Mouse (Mus musculus) intestine, embryonic 14.5 days (tissue): ENCODE data around the gene Mettl5. TPM values are rescaled to one million over a fixed set of nuclear protein-coding genes. Genes with fewer than 3 reads are reported as not detected.

Experiments
- ATAC-seq: fragments of 200-750 bp; cut with Nextera tagmentation; replicated peaks from 2 replicates; pipeline ENCODE4 v1.8.0; 2017; ENCODE audit warnings: low read depth, moderate number of reproducible peaks, moderate TSS enrichment, moderate library complexity; ENCODE audit not compliant: low FRiP score, low TSS enrichment
- DNase-seq: peaks from one replicate; pipeline ENCODE4 v3.0.0-alpha.2; 2018; ENCODE audit warnings: low spot score
- H3K27ac ChIP-seq: fragments of 300-500 bp; sonication (generic); 2 replicates; pipeline ENCODE4 v1.5.1; 2014; ENCODE audit warnings: low read depth, mild to moderate bottlenecking, control low read depth
- H3K27me3 ChIP-seq: fragments of 300-500 bp; sonication (generic); replicated peaks from 2 replicates; pipeline ENCODE4 v1.6.1; 2014; ENCODE audit warnings: low read length, control low read depth; ENCODE audit not compliant: control insufficient read depth, insufficient read depth
- H3K36me3 ChIP-seq: fragments of 300-500 bp; sonication (generic); 2 replicates; pipeline ENCODE4 v1.6.1; 2014; ENCODE audit warnings: low read length, control low read depth; ENCODE audit not compliant: control insufficient read depth, insufficient read depth
- H3K4me1 ChIP-seq: fragments of 300-500 bp; sonication (generic); replicated peaks from 2 replicates; pipeline ENCODE4 v1.6.1; 2014; ENCODE audit warnings: low read length, control low read depth, mixed read lengths; ENCODE audit not compliant: control insufficient read depth, insufficient read depth
- H3K4me2 ChIP-seq: fragments of 300-500 bp; sonication (generic); 2 replicates; pipeline ENCODE4 v1.6.1; 2014; ENCODE audit warnings: low read length
- H3K4me3 ChIP-seq: fragments of 300-500 bp; sonication (generic); 2 replicates; pipeline ENCODE4 v1.5.1; 2014; ENCODE audit warnings: low read depth, low read length, control low read depth, mixed read lengths
- H3K9ac ChIP-seq: fragments of 300-500 bp; sonication (generic); 2 replicates; pipeline ENCODE4 v1.6.1; 2014; ENCODE audit warnings: mild to moderate bottlenecking, low read length
- H3K9me3 ChIP-seq: fragments of 300-500 bp; sonication (generic); 2 replicates; pipeline ENCODE4 v1.6.1; 2016; ENCODE audit warnings: low read length, control low read depth; ENCODE audit not compliant: control insufficient read depth
- WGBS: fragments of 180-500 bp; shearing (Covaris S2); extraction: QIAGEN DNeasy Blood & Tissue Kit; methylation state at CpG from one replicate; pipeline ENCODE4 v1.1.7; 2014; 5-methylcytosine and 5-hydroxymethylcytosine counted together
- polyA plus RNA-seq: library from polyadenylated mRNA; unstranded; fragments of >200 nt; fragmentation: Nextera tagmentation; extraction: Ambion mirVana; gene quantifications from 2 replicates; pipeline ENCODE4 v1.2.1, GENCODE M21; 2014

The Mettl5 gene
- polyA plus RNA-seq, 1 experiment from 2014 or later: 42.7 TPM

DNA sequence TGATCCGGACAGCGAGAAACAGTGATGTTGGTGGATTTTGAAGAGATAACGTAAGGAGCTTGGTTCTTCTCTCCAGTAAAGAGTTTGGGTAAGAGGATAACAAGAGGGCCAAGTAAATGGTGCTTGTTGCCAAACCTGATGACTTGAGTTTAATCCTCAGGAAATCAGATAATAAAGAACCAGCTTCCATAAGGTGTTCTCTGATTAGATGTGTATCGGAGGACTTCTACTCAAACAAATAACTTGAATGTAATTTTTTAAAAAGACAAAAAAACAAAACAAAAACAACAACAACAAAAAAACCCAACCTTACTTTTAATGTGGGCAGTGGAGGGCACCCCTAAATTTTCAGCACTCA is 10.8 kb upstream of the Mettl5 start:
- H3K9ac ChIP-seq: no peak overlapping the region
- peaks cover 8% of the 10 kb centered on the region; the same call in 1 of the 2 replicates for H3K36me3 ChIP-seq
- H3K4me3 ChIP-seq: no peak overlapping the region
- H3K4me1 ChIP-seq: peaks cover 6% of the 10 kb centered on the region
- no peaks in the 10 kb centered on the region for H3K9me3 ChIP-seq
- 92% methylated on average over 4 of the region's 4 CpGs for WGBS
- H3K27me3 ChIP-seq: no peaks in the 10 kb centered on the region
- ATAC-seq: no peak
- H3K27ac ChIP-seq: no peak overlapping the region
- DNase-seq: no peak
- no peak overlapping the region for H3K4me2 ChIP-seq

DNA sequence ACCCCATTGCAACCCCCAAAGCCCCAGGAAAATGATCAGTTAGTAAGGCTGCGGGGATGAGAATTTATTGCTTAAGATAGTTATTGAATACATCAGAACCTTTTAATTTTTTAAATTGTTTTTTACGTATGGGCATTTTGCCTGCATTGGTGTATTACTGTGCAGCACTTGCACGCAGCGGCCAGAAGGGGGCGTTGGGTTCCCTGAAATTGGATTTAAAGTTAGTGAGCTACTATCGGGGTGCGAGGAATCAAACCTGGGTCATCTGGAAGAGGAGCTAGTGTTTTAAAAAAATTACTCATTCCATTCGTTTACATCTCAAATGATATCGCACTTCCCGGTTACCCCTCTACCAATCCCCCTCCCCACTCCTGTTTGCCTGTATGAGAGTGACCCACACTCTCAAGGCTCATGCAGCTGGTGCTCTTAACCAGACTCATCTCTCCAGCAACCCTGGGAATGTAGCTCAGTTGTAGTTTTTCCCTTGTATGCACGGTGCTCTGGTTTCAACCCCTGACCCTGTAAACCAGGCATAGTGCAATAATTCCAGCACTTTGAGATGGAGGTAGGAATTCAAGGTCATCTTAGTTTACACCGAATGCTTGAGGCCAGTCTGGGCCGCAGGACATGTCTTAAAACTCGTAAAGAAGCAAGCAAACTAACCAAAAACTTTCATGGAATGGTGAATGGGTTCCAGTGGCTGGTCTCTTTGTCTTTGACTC is 10.2 kb upstream of the Mettl5 start:
- H3K4me1 ChIP-seq: peaks cover 6% of the 10 kb centered on the region
- no peak for ATAC-seq
- no peaks in the 10 kb centered on the region for H3K27me3 ChIP-seq
- H3K4me2 ChIP-seq: no peak overlapping the region
- no peak overlapping the region for H3K27ac ChIP-seq
- H3K9me3 ChIP-seq: no peaks in the 10 kb centered on the region
- no peak for DNase-seq
- H3K9ac ChIP-seq: no peak overlapping the region
- no peak overlapping the region for H3K4me3 ChIP-seq
- WGBS: 61% methylated on average over 14 of the region's 14 CpGs
- H3K36me3 ChIP-seq: peaks cover 2% of the 10 kb centered on the region; the same call in 1 of the 2 replicates

DNA sequence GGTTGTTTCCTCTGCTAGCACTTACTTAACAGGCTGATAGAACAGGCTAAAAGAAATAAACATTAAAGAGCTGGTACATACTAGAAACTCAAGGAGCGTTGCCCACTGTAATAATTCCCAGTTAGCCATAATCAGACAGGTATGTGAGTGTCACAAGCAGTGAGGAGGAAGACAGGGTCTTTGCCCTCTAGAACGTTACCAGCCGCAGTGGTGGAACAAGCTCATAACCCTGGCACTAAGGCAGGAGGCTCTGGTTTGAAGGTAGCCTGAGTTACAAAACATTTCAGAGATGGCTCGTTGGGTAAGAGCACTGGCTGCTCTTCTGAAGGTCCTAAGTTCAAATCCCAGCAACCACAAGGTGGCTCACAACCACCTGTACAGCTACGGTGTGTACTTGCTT is 8.5 kb upstream of the Mettl5 start:
- Histone ChIP-seq H3K9me3 (no peaks in the 10 kb centered on the region), H3K36me3 (no peaks in the 10 kb centered on the region), H3K4me1 (peaks cover 5% of the 10 kb centered on the region), H3K27me3 (no peaks in the 10 kb centered on the region), H3K27ac (no peak overlapping the region), H3K4me2 (no peak overlapping the region), H3K9ac (no peak overlapping the region), H3K4me3 (no peak overlapping the region)
- WGBS: 84% methylated on average over 5 of the region's 5 CpGs
- ATAC-seq (no peak), DNase-seq (no peak)

DNA sequence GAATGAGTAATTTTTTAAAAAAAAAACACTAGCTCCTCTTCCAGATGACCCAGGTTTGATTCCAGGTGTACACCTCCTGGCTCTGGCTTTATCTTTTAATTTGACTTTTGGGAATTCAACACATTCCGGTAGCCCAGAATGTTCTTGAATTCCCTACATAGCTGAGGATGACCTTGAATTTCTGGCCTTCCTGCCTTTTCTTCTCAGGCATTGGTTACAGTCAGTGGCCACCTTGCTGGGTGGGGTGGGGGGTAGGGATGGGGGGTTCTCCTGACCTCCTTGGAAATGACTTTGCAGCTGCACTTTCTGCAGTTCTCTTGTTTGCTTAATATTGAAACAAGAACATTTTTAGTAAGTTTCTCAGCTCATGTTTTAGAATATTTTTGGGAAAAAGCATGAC is 7.7 kb upstream of the Mettl5 start:
- 78% methylated on average over 1 of the region's 1 CpGs for WGBS
- DNase-seq (no peak), ATAC-seq (no peak)
- no peak overlapping the region for H3K27ac ChIP-seq
- H3K4me2 ChIP-seq: no peak overlapping the region
- H3K9ac ChIP-seq: no peak overlapping the region
- H3K36me3 ChIP-seq: no peaks in the 10 kb centered on the region
- no peaks in the 10 kb centered on the region for H3K9me3 ChIP-seq
- H3K4me1 ChIP-seq: no peaks in the 10 kb centered on the region
- no peaks in the 10 kb centered on the region for H3K27me3 ChIP-seq
- no peak overlapping the region for H3K4me3 ChIP-seq

DNA sequence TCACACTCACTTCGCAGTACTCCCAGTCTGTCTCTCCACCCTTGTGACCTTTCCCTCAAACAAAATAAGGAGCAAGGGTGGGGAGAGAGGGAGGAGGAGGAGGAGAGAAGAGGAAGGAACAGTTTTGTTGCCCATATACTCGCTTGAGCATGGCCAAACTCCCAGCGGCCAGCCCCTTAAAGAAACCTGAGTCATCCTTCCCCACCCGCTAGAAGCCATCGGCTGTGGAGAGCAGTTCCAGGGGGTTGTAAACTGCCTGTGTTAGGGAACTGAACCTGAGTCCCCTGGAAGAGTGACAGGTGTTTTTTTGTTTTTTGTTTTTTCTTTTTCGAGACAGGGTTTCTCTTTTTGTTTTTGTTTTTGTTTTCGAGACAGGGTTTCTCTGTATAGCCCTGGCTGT is 5.4 kb upstream of the Mettl5 start:
- Histone ChIP-seq H3K9me3 (no peaks in the 10 kb centered on the region), H3K27ac (no peak overlapping the region), H3K9ac (no peak overlapping the region), H3K4me2 (no peak overlapping the region), H3K4me3 (no peak overlapping the region), H3K36me3 (no peaks in the 10 kb centered on the region), H3K27me3 (no peaks in the 10 kb centered on the region), H3K4me1 (no peaks in the 10 kb centered on the region)
- 61% methylated on average over 7 of the region's 7 CpGs for WGBS
- DNase-seq: no peak
- no peak for ATAC-seq

DNA sequence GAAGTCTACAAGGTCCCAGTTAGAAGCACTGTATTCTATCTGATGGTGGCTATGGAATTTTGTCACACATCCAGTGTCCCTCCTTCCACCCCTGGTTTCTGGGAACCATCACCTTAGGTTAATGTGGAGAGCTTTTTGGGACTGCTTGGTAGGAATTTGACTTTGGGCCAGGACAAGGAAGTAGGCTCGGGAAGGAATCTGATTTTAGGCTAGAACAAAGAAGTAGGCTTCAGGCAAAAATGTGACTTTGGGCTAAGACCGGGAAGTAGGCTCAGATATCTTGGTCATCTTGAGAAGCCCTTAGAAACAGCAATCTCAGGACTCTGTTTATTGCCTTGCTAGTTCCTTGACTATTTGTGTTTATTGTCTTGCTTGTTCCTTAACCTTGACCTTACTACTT is 3.5 kb upstream of the Mettl5 start:
- DNase-seq (no peak), ATAC-seq (no peak)
- Histone ChIP-seq H3K4me1 (no peaks in the 10 kb centered on the region), H3K27me3 (no peaks in the 10 kb centered on the region), H3K4me3 (no peak overlapping the region), H3K36me3 (no peaks in the 10 kb centered on the region), H3K9me3 (no peaks in the 10 kb centered on the region), H3K4me2 (no peak overlapping the region), H3K9ac (no peak overlapping the region), H3K27ac (no peak overlapping the region)
- WGBS: 86% methylated on average over 2 of the region's 2 CpGs

DNA sequence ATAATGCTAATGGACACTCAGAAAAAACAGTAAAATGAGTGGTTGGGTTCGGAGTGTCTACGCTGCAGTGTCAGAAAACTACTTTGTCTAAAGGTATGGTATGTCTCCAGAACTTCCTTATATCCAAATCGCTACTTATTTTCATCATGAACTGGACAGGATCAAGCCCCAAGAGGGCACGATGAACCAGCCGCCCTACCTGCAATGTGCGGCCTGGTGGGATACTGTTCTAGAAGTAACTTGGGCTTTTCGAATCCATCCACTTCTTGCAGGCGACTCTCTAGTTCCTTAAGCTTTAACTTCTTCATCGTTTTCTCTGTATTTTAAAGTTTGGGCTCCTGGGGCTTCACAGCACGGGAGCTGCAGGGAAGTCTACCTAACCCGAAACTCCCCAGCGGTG is 365 bp downstream of the Mettl5 start:
- Histone ChIP-seq H3K36me3 (no peaks in the 10 kb centered on the region), H3K9ac (peak overlapping the region; percentile 76), H3K27me3 (no peaks in the 10 kb centered on the region), H3K4me3 (peak overlapping the region; percentile 57), H3K27ac (peak overlapping the region; percentile 77), H3K9me3 (no peaks in the 10 kb centered on the region), H3K4me1 (no peaks in the 10 kb centered on the region), H3K4me2 (peak overlapping the region; percentile 70)
- DNase-seq (no peak), ATAC-seq (peak; percentile 48)
- WGBS: 6% methylated on average over 12 of the region's 12 CpGs

DNA sequence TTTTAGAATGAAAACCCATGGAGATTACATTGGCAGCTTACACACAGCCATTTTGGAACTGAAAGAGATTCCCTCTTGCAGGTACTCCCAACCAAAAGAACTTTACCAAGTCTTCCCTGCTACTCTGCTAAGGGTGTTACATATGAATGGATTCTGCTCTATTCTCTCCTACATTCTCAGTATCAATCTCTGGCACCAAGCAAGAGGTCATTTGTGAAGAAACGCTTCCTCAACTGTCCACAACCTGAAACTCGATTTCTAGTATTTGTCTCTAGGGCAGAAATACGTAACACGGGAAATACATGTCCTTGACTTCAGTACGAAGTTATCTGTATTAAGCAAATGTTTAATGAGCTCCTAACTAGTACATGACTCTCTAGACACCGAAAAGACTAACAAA is 834 bp downstream of the Mettl5 start:
- H3K27ac ChIP-seq: no peak overlapping the region
- H3K4me3 ChIP-seq: peak overlapping the region; percentile 57
- no peaks in the 10 kb centered on the region for H3K4me1 ChIP-seq
- peak overlapping the region; percentile 76 for H3K9ac ChIP-seq
- DNase-seq: no peak
- 56% methylated on average over 6 of the region's 6 CpGs for WGBS
- H3K4me2 ChIP-seq: peak overlapping the region; percentile 70
- H3K9me3 ChIP-seq: no peaks in the 10 kb centered on the region
- H3K36me3 ChIP-seq: peaks cover 4% of the 10 kb centered on the region
- H3K27me3 ChIP-seq: no peaks in the 10 kb centered on the region
- ATAC-seq: no peak

DNA sequence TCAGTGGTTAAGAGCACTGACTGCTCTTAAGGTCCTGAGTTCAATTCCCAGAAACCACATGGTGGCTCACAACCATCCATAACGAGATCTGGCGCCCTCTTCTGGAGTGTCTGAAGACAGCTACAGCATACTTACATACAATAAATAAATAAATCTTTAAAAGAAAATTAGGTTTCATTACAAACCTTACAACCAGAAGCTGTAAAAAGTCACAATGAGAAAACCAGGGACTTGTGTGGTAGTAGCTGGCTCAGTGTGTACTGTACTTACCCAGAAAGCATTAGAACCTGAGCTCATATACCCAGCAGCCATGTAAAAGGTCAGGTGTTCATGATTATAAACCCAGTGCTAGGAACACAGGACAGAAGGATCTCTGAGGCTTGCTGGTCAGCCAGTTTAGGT is 1.4 kb downstream of the Mettl5 start:
- 70% methylated on average over 2 of the region's 2 CpGs for WGBS
- no peak for ATAC-seq
- peaks cover 5% of the 10 kb centered on the region for H3K36me3 ChIP-seq

More for the DNA sequence above, 1.4 kb downstream of the Mettl5 start:
- DNase-seq: no peak
- Histone ChIP-seq H3K27me3 (no peaks in the 10 kb centered on the region), H3K9ac (no peak overlapping the region), H3K9me3 (no peaks in the 10 kb centered on the region), H3K4me1 (no peaks in the 10 kb centered on the region), H3K27ac (no peak overlapping the region), H3K4me2 (no peak overlapping the region), H3K4me3 (no peak overlapping the region)
